Mouse (Mus musculus): ENCODE data around the gene BB287469. TPM values are rescaled to one million over a fixed set of nuclear protein-coding genes. Genes with fewer than 3 reads are reported as not detected.
"Not testable (repeated sequence)": the region's sequence is repeated elsewhere in the genome, so short reads cannot be mapped to it uniquely, and the experiment has no call there.

The BB287469 gene
- polyA plus RNA-seq (2012; rRNA removed): not detected in 2 replicates

DNA sequence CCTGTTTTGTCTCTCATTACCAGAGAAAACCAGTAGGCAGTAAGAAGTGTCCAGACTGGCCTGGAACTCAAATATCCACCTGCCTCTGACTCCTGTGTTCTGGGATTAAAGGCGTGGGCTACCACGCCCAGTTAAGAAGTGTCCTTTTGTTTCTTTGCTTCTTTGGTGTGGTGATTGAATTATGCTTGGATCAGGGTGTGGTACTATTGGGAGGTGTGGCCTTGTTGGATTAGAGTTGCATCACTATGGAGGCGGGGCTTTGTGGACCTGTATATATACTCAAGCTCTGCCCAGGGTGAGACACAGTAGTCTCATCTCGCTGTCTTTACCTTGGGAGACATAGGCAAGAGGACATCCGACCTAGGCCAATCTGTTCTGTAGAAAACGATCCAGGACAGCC is at the start of gene BB287469:
BB287469 (plus strand) TSS at position 301 of the 400 bp plus-strand sequence.
- H3K4me1 ChIP-seq (ENCODE audit: control insufficient read depth, insufficient read depth, low read length); H3K4me3 ChIP-seq (ENCODE audit: insufficient read depth, low read length); H3K27ac ChIP-seq (ENCODE audit: insufficient read depth, low read length): not testable (repeated sequence)

DNA sequence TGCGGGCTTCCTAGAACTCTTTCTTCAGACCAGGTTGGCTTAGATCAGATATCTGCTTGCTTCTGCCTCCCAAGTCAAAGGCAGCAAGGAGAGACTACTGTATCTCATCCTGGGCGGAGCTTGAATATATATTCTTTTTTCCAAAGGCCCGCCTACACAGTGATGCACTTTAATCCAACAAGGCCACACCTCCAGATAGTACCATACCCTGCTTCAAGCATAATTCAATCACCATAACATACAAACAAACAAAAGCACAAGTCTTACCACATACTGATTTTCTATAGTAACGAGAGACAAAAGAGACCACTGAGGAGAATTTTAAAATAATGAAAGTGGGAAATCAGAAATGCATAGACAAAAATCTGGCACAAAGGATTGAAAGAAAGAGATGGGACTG is 40.7 kb upstream of the BB287469 start, which contains the start of gene Gm21319:
Gm21319 (minus strand) TSS at position 101 of the 400 bp plus-strand sequence.
- H3K4me1 ChIP-seq (ENCODE audit: control insufficient read depth, insufficient read depth, low read length); H3K27ac ChIP-seq (ENCODE audit: insufficient read depth, low read length); H3K4me3 ChIP-seq (ENCODE audit: insufficient read depth, low read length): not testable (repeated sequence)

GRCm38 (mm10) chr12:87795212-87795611 is 21.2 kb upstream of the BB287469 start, which contains the start of gene Gm21936:
Gene Gm21936, plus strand, starts transcription at chr12:87795512.
- not testable (repeated sequence) for H3K4me3 ChIP-seq (ENCODE audit: insufficient read depth, low read length); H3K4me1 ChIP-seq (ENCODE audit: control insufficient read depth, insufficient read depth, low read length); H3K27ac ChIP-seq (ENCODE audit: insufficient read depth, low read length)

GRCm38 (mm10) chr12:87797971-87798370 is 18.4 kb upstream of the BB287469 start:
- not testable (repeated sequence) for H3K27ac ChIP-seq (ENCODE audit: insufficient read depth, low read length); H3K4me1 ChIP-seq (ENCODE audit: control insufficient read depth, insufficient read depth, low read length); H3K4me3 ChIP-seq (ENCODE audit: insufficient read depth, low read length)

DNA sequence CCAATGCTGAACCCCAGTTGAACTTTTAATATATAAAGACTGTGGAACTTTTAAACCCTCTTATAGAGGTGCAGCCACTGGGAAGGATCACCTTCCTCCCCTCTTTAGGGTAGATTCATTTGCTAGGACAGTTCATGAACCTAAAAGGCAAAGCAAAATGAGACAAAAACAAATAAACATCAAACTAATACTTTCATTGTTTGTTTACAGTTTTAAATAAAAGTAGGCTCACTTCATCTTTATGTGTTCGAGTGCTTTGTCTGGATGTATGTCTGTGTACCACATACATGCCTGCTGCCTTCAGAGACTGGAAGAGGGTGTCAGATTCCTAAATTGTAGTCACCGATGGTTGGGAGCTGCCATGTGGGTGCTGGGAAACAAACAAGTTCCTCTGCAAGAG is 25.9 kb downstream of the BB287469 start, which contains the start of gene Gm2001:
Gm2001 (minus strand) TSS at position 101 of the 400 bp plus-strand sequence.
- H3K4me1 ChIP-seq (ENCODE audit: control insufficient read depth, insufficient read depth, low read length); H3K4me3 ChIP-seq (ENCODE audit: insufficient read depth, low read length); H3K27ac ChIP-seq (ENCODE audit: insufficient read depth, low read length): not testable (repeated sequence)

- not testable (repeated sequence) for H3K4me3 ChIP-seq (ENCODE audit: insufficient read depth, low read length); H3K27ac ChIP-seq (ENCODE audit: insufficient read depth, low read length); H3K4me1 ChIP-seq (ENCODE audit: control insufficient read depth, insufficient read depth, low read length)
Measured at GRCm38 (mm10) chr12:87850657-87851056, 34.3 kb downstream of the BB287469 start.

- not testable (repeated sequence) for H3K4me3 ChIP-seq (ENCODE audit: insufficient read depth, low read length); H3K4me1 ChIP-seq (ENCODE audit: control insufficient read depth, insufficient read depth, low read length); H3K27ac ChIP-seq (ENCODE audit: insufficient read depth, low read length)
Measured at GRCm38 (mm10) chr12:87856067-87856466, 39.7 kb downstream of the BB287469 start.

GRCm38 (mm10) chr12:87861740-87862692 is 45.6 kb downstream of the BB287469 start:
- H3K4me1 ChIP-seq (ENCODE audit: control insufficient read depth, insufficient read depth, low read length); H3K4me3 ChIP-seq (ENCODE audit: insufficient read depth, low read length); H3K27ac ChIP-seq (ENCODE audit: insufficient read depth, low read length): not testable (repeated sequence)

- not testable (repeated sequence) for H3K27ac ChIP-seq (ENCODE audit: insufficient read depth, low read length); H3K4me1 ChIP-seq (ENCODE audit: control insufficient read depth, insufficient read depth, low read length); H3K4me3 ChIP-seq (ENCODE audit: insufficient read depth, low read length)
Measured at GRCm38 (mm10) chr12:87863638-87864037, 47.3 kb downstream of the BB287469 start.

- not testable (repeated sequence) for H3K4me3 ChIP-seq (ENCODE audit: insufficient read depth, low read length); H3K4me1 ChIP-seq (ENCODE audit: control insufficient read depth, insufficient read depth, low read length); H3K27ac ChIP-seq (ENCODE audit: insufficient read depth, low read length)
Measured at GRCm38 (mm10) chr12:87864048-87864447, 47.7 kb downstream of the BB287469 start.

Other genes starting within 250 kb of the BB287469 start
- not detected in 2 replicates for gene Oog1, start 213.9 kb upstream of the BB287469 start, polyA plus RNA-seq (2012; rRNA removed)
- not detected in 2 replicates for gene Gm4027, start 197.7 kb upstream of the BB287469 start, polyA plus RNA-seq (2012; rRNA removed)
- not detected in 2 replicates for gene Gm16381, start 172.0 kb upstream of the BB287469 start, polyA plus RNA-seq (2012; rRNA removed)
- gene Gm21319, start 40.8 kb upstream of the BB287469 start, polyA plus RNA-seq (2012; rRNA removed): not detected in 2 replicates
- not detected in 2 replicates for gene Gm21936, start 21.1 kb upstream of the BB287469 start, polyA plus RNA-seq (2012; rRNA removed)
- not detected in 2 replicates for gene Gm2001, start 25.8 kb downstream of the BB287469 start, polyA plus RNA-seq (2012; rRNA removed)
- not detected in 2 replicates for gene Gm2016, start 57.5 kb downstream of the BB287469 start, polyA plus RNA-seq (2012; rRNA removed)
- gene Gm2022, start 78.8 kb downstream of the BB287469 start, polyA plus RNA-seq (2012; rRNA removed): not detected in 2 replicates
- gene Gm2035, start 103.3 kb downstream of the BB287469 start, polyA plus RNA-seq (2012; rRNA removed): not detected in 2 replicates
- gene Gm2042, start 137.5 kb downstream of the BB287469 start, polyA plus RNA-seq (2012; rRNA removed): not detected in 2 replicates
- gene Gm2075, start 195.3 kb downstream of the BB287469 start, polyA plus RNA-seq (2012; rRNA removed): not detected in 2 replicates
- gene Gm6803, start 202.2 kb downstream of the BB287469 start, polyA plus RNA-seq (2012; rRNA removed): not detected in 2 replicates
- not detected in 2 replicates for gene Gm2056, start 210.4 kb downstream of the BB287469 start, polyA plus RNA-seq (2012; rRNA removed)